Mouse (Mus musculus) small intestine, adult 2 months (tissue): Measurements from ENCODE around the gene Ccnl2.

ENCODE experiments used
- CTCF ChIP-seq: fragments of 200-500 bp; IDR thresholded peaks from 2 replicates; pipeline ENCODE4 v1.5.1; 2012; ENCODE audit warnings: low read depth, mild to moderate bottlenecking, control low read depth, inconsistent platforms, low read length, moderate library complexity, mixed read lengths; ENCODE audit not compliant: insufficient replicate concordance, insufficient read length; ENCODE audit errors: extremely low read depth
- POLR2A ChIP-seq: fragments of 200-500 bp; IDR thresholded peaks from 2 replicates; pipeline ENCODE4 v1.6.1; 2012; ENCODE audit warnings: low read depth, mild to moderate bottlenecking, control low read depth, inconsistent platforms, low read length, moderate library complexity

DNA sequence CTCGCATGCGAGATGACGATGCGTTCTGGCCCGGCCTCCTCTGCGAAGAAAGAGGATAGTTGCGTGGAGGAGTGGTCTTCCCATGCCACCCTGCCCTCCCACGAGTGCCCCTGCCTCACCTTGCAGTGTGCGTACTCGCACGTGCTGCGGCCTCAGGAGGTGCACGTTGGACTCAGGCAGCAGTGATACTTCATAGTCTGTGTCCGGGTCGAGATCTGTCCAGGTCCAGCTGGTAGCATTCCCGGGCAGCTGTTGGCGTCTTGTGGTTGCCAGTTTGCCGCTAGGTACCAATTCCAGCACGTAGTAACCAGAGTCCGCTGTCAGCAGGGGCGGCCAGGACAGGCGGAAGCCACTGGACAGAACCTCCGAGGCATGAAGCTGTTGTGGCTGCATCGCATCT lies 41.7 kb upstream of the Ccnl2 start:
- TF ChIP-seq CTCF = no peak
- TF ChIP-seq POLR2A = no peak
